Mouse (Mus musculus) heart, embryonic 11.5 days (tissue): Measurements from ENCODE around the gene Sh3kbp1. TPM values are rescaled to one million over a fixed set of nuclear protein-coding genes. Genes with fewer than 3 reads are reported as not detected.

Experiments
- ATAC-seq: fragments of 200-750 bp; cut with Nextera tagmentation; replicated peaks from 2 replicates; pipeline ENCODE4 v1.8.0; 2017; ENCODE audit warnings: moderate library complexity; ENCODE audit not compliant: insufficient number of reproducible peaks, low FRiP score, low TSS enrichment
- H3K27ac ChIP-seq: fragments of 300-500 bp; sonication (generic); 2 replicates; pipeline ENCODE4 v1.5.1; 2014; ENCODE audit warnings: mild to moderate bottlenecking, low read depth, low read length
- H3K27me3 ChIP-seq: fragments of 300-500 bp; sonication (generic); 2 replicates; pipeline ENCODE4 v1.6.1; 2014; ENCODE audit warnings: mild to moderate bottlenecking, low read length, mixed read lengths; ENCODE audit not compliant: control insufficient read depth, insufficient read depth
- H3K36me3 ChIP-seq: fragments of 300-500 bp; sonication (generic); 2 replicates; pipeline ENCODE4 v1.6.1; 2014; ENCODE audit warnings: mild to moderate bottlenecking, low read length, moderate library complexity, mixed read lengths; ENCODE audit not compliant: control insufficient read depth, insufficient read depth
- H3K4me1 ChIP-seq: fragments of 300-500 bp; sonication (generic); 2 replicates; pipeline ENCODE4 v1.6.1; 2014; ENCODE audit warnings: low read length; ENCODE audit not compliant: control insufficient read depth, insufficient read depth
- H3K4me2 ChIP-seq: fragments of 300-500 bp; sonication (generic); 2 replicates; pipeline ENCODE4 v1.6.1; 2014; ENCODE audit warnings: mild to moderate bottlenecking, moderate library complexity
- H3K4me3 ChIP-seq: fragments of 300-500 bp; sonication (generic); 2 replicates; pipeline ENCODE4 v1.5.1; 2014; ENCODE audit warnings: low read depth, low read length
- H3K9ac ChIP-seq: fragments of 300-500 bp; sonication (generic); 2 replicates; pipeline ENCODE4 v1.6.1; 2014; ENCODE audit warnings: mild to moderate bottlenecking, low read depth, low read length, moderate library complexity
- H3K9me3 ChIP-seq: fragments of 300-500 bp; sonication (generic); replicated peaks from 2 replicates; pipeline ENCODE4 v1.6.1; 2016; ENCODE audit warnings: low read length; ENCODE audit not compliant: control insufficient read depth
- WGBS: fragments of 180-500 bp; shearing (Covaris S2); extraction: QIAGEN DNeasy Blood & Tissue Kit; methylation state at CpG from one replicate; pipeline ENCODE4 v1.1.7; 2014; ENCODE audit not compliant: insufficient replicate concordance; 5-methylcytosine and 5-hydroxymethylcytosine counted together
- polyA plus RNA-seq: library from polyadenylated mRNA; unstranded; fragments of >200 nt; fragmentation: Nextera tagmentation; extraction: Ambion mirVana; gene quantifications from 2 replicates; pipeline ENCODE4 v1.2.1, GENCODE M21; 2014

Gene Sh3kbp1
- polyA plus RNA-seq, 1 experiment from 2014 or later: 80.7 TPM

DNA sequence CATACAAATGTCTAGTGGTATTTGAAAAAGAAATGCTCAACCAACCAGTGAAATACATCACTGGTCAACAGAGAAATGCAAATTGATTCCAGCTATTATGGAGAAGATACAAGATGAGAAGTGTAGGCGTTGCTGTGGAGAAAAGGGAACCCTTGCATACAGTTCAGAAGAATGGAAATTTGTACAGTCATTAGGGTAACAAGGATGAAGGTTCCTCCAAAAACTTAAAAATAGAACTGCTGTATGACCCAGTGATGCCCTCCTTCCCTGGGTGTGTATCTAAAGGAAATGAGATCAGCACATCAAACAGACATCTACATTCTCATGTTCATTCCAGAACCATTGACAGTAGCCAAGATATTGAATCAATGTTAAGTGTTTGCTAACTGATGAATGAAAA lies 110.3 kb downstream of the Sh3kbp1 start:
- WGBS: 74% methylated on average over 1 of the region's 1 CpGs
- H3K4me3 ChIP-seq: no peak overlapping the region
- no peaks in the 10 kb centered on the region for H3K36me3 ChIP-seq
- no peak overlapping the region for H3K9ac ChIP-seq
- H3K9me3 ChIP-seq: no peaks in the 10 kb centered on the region
- no peak overlapping the region for H3K27ac ChIP-seq
- no peak overlapping the region for H3K4me2 ChIP-seq
- H3K4me1 ChIP-seq: no peaks in the 10 kb centered on the region
- ATAC-seq: no peak
- no peaks in the 10 kb centered on the region for H3K27me3 ChIP-seq

DNA sequence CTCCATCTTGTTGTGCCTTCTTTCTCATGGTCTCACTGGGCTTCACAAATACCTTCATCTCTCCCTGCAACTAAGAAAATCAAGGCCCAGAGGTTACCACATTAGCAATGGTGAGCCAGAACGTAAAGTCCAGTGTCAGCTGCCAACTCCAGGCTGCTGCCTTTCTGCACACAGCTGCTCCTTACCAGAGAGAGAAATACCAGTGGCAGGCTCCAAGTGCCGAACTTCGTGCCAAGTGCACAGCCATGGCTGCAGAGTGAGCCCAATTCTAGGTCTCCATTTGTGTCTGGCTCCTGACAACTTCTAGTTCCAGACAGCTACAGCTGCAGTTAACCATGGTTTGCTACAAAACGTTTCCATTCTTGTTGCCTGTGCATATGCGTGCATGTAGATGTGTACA lies 117.0 kb downstream of the Sh3kbp1 start:
- no peak overlapping the region for H3K4me3 ChIP-seq
- no peak overlapping the region for H3K27ac ChIP-seq
- H3K9ac ChIP-seq: no peak overlapping the region
- H3K9me3 ChIP-seq: no peaks in the 10 kb centered on the region
- no peaks in the 10 kb centered on the region for H3K27me3 ChIP-seq
- no peak overlapping the region for H3K4me2 ChIP-seq
- 56% methylated on average over 5 of the region's 5 CpGs for WGBS
- ATAC-seq: no peak
- H3K4me1 ChIP-seq: no peaks in the 10 kb centered on the region
- no peaks in the 10 kb centered on the region for H3K36me3 ChIP-seq

DNA sequence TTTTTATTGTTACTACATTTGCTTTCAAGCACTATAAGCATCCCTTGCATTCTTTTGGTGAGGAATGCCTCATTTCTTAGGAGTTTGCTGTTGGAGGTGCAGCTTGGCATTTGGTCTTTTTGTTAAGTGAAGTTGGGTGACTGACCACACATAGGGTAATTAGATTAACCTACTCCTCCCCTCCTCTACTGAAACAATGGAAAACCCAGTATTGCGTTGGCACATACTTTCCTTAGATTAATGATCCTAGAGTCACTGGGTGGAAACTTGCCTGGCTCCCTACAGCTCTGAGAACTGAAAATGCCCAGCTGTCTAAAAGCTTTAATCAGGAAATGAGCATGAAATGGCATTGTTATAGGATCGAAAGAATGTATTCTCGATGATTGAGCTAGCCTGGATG lies 117.5 kb downstream of the Sh3kbp1 start:
- H3K9ac ChIP-seq: no peak overlapping the region
- no peaks in the 10 kb centered on the region for H3K27me3 ChIP-seq
- no peak overlapping the region for H3K27ac ChIP-seq
- no peak for ATAC-seq
- H3K9me3 ChIP-seq: no peaks in the 10 kb centered on the region
- H3K4me3 ChIP-seq: no peak overlapping the region
- no peak overlapping the region for H3K4me2 ChIP-seq
- no peaks in the 10 kb centered on the region for H3K36me3 ChIP-seq
- H3K4me1 ChIP-seq: no peaks in the 10 kb centered on the region
- WGBS: 67% methylated on average over 3 of the region's 3 CpGs

DNA sequence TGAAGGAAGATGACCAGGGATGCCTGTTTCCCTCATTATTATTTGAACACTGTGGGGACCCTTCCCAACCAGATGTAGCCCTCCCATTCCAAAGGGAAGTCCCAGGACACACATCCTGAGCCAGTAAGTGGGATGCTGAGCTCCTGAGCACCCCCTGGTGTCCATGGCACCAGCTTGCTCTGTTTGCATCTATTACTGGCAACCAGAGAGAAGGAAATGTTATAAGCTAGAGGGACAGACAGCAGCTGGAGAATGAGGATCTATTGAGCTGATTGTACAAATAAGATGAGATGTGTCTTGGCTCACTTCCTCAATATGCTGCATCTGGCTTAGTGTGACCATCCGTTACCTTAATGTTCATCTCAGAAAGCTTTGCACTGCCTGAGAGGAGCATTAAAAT lies 124.8 kb downstream of the Sh3kbp1 start:
- WGBS: 88% methylated on average over 1 of the region's 1 CpGs
- no peak for ATAC-seq
- Histone ChIP-seq H3K9ac (no peak overlapping the region), H3K27ac (no peak overlapping the region), H3K27me3 (no peaks in the 10 kb centered on the region), H3K4me1 (no peaks in the 10 kb centered on the region), H3K4me3 (no peak overlapping the region), H3K36me3 (no peaks in the 10 kb centered on the region), H3K9me3 (no peaks in the 10 kb centered on the region), H3K4me2 (no peak overlapping the region)

DNA sequence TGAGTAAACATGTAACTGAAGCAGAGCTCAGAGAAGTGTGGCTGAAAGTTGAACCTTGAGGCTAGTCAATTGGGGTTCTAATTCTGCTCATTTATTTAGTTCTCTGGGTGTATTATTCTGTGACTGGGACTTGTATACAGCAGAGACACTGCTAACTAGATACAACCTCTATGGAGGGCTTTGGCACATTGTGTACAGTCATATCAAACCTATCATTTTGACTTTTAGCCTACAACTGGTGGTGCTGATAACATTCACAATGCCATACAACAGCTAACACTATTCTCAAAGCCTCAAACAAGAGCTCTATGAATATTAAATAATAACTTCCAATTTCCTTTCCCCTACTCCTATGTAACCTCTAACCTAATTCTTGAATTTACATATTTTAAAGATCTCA lies 129.2 kb downstream of the Sh3kbp1 start:
- H3K4me1 ChIP-seq: no peaks in the 10 kb centered on the region
- no peaks in the 10 kb centered on the region for H3K9me3 ChIP-seq
- no peak overlapping the region for H3K9ac ChIP-seq
- ATAC-seq: no peak
- no peak overlapping the region for H3K27ac ChIP-seq
- H3K36me3 ChIP-seq: no peaks in the 10 kb centered on the region
- H3K4me3 ChIP-seq: no peak overlapping the region
- H3K4me2 ChIP-seq: no peak overlapping the region
- H3K27me3 ChIP-seq: no peaks in the 10 kb centered on the region

DNA sequence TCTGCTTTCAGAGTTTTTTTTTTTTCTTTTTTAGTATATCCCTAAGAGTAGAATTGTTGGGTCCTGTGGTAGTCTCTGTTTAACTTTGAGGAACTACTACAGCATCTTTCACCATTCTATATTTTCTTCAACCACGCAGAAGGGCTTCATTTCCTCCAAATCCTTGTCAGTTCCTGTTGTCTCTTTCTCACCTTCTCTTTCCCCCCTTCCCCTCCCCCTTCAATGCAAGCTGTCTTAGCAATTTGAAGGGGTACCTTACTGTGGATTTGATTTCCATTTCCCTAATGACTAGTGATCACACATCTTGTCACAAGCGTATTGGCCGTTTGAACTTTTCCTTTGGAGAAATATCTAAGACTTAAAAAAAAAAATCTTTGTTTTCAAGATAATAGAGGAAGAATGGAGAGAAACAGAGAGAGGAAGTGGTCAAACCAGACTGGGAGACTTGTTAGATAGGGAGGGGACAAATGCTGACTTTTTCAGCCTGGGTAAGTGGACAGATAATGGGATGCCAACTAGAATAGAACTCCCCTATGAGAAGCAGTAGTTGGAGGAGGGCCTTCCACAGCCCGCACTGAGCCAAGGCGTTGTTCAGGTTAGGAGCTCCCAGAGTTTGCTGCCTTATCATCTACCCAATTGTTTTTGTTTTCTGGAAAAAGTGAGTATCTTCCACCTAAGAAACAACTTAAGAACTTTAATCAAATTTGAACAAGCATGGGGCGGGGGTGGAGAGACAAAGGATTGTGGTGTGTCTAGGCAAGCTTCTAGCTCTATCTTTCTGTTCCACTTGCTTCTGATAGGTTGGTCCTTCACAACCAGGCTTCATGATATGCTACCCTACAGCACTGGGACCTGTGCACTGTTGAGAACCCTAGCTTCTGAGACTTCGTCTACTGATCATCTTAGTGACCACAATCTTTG lies 130.1 kb downstream of the Sh3kbp1 start:
- no peaks in the 10 kb centered on the region for H3K4me1 ChIP-seq
- 61% methylated on average over 7 of the region's 7 CpGs for WGBS
- H3K27ac ChIP-seq: no peak overlapping the region
- no peak overlapping the region for H3K4me3 ChIP-seq
- H3K27me3 ChIP-seq: no peaks in the 10 kb centered on the region
- no peak overlapping the region for H3K4me2 ChIP-seq
- no peaks in the 10 kb centered on the region for H3K36me3 ChIP-seq
- ATAC-seq: no peak
- H3K9ac ChIP-seq: no peak overlapping the region
- no peaks in the 10 kb centered on the region for H3K9me3 ChIP-seq

DNA sequence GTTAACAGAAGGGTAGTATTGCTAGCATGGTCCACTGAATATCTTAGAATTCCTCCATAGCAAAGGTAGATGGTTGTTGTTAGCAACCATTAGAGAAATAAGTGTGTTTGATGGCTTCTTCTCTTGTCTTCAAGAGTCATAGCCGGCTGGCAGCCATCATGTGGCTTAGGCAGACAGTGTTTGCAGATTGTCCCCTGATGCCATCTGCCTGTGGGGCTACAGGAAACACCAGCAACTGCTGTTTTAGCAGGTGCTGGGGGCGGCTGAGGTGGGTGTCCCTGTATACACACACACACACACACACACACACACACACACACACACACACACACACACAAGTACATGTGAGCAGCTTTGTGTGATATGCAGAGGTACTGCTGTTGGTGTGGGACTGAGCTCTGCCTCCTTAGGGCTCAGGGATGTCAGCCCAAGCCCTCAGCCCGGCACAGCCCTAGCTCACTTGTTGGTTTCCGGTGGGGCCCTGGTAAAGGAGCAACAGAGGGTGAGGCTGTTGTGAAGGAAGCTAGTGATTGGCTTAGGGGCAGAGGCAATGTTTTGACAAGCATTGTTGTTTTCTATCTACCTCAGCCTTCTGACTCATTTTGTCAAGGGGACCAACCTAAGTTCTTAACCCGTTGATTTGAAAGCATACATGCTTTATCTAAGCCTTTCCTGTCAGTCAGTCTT lies 130.9 kb downstream of the Sh3kbp1 start:
- Histone ChIP-seq H3K9me3 (no peaks in the 10 kb centered on the region), H3K27me3 (no peaks in the 10 kb centered on the region), H3K27ac (no peak overlapping the region), H3K4me3 (no peak overlapping the region), H3K9ac (no peak overlapping the region), H3K4me2 (no peak overlapping the region), H3K36me3 (no peaks in the 10 kb centered on the region), H3K4me1 (no peaks in the 10 kb centered on the region)
- 59% methylated on average over 5 of the region's 5 CpGs for WGBS
- ATAC-seq: no peak

DNA sequence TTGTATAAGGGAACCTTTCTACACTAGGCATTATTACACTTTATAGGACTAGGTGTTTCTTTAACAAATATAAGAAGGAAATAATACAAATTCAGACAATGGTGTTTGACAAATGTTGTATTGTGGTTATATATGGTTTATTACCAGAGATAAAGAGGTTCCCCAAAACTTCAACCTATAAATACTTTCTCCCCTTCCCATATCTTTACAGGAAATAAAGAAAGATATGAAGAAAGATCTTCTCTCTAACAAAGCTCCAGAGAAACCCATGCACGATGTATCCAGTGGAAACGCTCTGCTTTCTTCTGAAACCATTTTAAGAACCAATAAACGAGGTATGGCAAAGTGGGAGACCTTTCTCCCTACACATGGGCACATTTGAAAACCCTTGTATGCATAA lies 136.7 kb downstream of the Sh3kbp1 start:
- Histone ChIP-seq H3K4me1 (no peaks in the 10 kb centered on the region), H3K4me3 (no peak overlapping the region), H3K4me2 (no peak overlapping the region), H3K27ac (no peak overlapping the region), H3K9ac (no peak overlapping the region), H3K27me3 (no peaks in the 10 kb centered on the region), H3K9me3 (no peaks in the 10 kb centered on the region), H3K36me3 (no peaks in the 10 kb centered on the region)
- 75% methylated on average over 3 of the region's 3 CpGs for WGBS
- no peak for ATAC-seq

DNA sequence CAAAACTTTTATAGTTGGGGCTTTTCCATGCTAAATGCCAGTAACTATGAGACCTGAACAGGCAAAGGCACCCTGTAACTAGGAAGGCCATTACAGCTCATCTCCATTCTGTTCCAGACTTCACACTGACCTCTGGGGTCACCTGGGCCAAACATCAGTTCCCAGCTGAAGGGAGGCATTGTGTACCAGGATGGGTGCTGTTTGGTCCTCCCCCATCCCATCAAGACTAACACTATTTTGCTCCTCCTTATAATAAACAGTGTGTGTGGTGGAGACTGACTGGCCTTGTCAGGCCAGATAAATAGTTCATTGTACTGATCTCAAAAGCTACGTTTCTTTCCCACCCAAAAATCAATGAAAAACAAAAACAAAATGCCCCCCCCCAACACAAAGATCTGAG lies 138.8 kb downstream of the Sh3kbp1 start:
- H3K9ac ChIP-seq: no peak overlapping the region
- no peak overlapping the region for H3K4me3 ChIP-seq
- ATAC-seq: no peak
- no peak overlapping the region for H3K27ac ChIP-seq
- 65% methylated on average over 1 of the region's 1 CpGs for WGBS
- no peaks in the 10 kb centered on the region for H3K27me3 ChIP-seq
- H3K9me3 ChIP-seq: no peaks in the 10 kb centered on the region
- H3K4me2 ChIP-seq: no peak overlapping the region
- no peaks in the 10 kb centered on the region for H3K4me1 ChIP-seq
- H3K36me3 ChIP-seq: no peaks in the 10 kb centered on the region
